Mouse (Mus musculus): ENCODE measurements around the gene Cpsf7. TPM values are rescaled to one million over a fixed set of nuclear protein-coding genes. Genes with fewer than 3 reads are reported as not detected.
A peak's percentile ranks its signal among the peaks of the same experiment; 100 is the strongest.

Cpsf7 gene
- polyA plus RNA-seq, 1 experiment from 2014 or later, result 30.9 TPM

DNA sequence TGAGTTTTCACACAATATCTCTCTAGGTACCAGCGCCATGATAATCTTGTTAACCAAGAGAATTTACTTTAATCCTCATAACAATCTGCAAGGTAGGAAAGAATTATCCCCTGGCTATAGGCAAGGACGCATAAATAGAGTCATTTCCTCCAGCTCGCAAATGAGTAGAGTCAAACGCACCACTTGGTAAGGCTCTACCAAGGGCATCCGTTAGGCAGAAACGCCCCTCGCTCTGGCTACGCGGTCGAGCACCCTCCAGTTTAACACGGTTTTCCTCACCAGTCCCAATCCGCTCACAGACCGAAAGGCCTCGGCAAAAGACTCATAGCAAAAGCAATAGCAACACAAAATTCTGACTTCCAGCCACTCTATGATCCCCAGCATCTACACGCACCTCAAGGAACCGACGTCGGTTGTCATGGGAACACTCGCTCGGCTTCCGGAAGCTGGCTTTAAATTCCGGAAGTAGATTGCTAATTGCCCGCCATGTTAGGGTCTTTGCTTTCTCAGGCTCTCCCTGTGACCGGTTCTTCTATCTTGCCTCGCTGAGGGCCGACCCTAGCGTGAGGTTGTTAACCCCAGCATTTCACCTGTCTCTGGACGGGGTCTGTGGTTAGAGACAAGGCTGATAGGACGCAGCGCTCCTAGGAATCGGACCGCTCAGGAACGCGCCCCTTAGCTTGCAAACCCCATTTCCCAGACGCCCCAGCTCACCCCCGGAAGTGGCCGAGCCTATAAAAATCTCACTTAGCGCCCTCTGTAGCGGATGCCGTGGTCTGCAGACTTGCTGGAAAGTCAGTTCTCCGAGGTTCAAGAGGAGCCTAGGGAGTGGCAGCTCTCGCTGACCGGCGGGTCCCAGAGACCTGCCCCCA, 51.9 kb downstream of the Cpsf7 start, which contains the start of the genes Cyb561a3 and Tmem138:
Gene Cyb561a3 (plus strand): TSS at position 483 of the 872 bp plus-strand sequence.
Gene Tmem138 (minus strand): TSS at position 673 of the 872 bp plus-strand sequence.
- no peaks in the 10 kb centered on the region for H3K9me3 ChIP-seq (ENCODE audit: control insufficient read depth, low read length)
- peaks cover 2% of the 10 kb centered on the region; the same call in 1 of the 2 replicates for H3K36me3 ChIP-seq (ENCODE audit: control insufficient read depth, insufficient read depth, low read length)
- H3K4me1 ChIP-seq (ENCODE audit: control insufficient read depth, insufficient read depth, low read length), result peaks cover 4% of the 10 kb centered on the region; the same call in 1 of the 2 replicates
- peak within 1 kb of the TSS; percentile 84 for H3K27ac ChIP-seq (ENCODE audit: low read length)
- H3K4me2 ChIP-seq (ENCODE audit: low read depth, low read length), result peak within 1 kb of the TSS; percentile 85
- H3K4me3 ChIP-seq (ENCODE audit: low read length), result peak within 1 kb of the TSS; percentile 66
- WGBS, result under 1% methylated on average over 44 of the region's 44 CpGs
- peak; percentile 98 for ATAC-seq
- H3K9ac ChIP-seq (ENCODE audit: low read depth, low read length), result peak within 1 kb of the TSS; percentile 79
- no peaks in the 10 kb centered on the region for H3K27me3 ChIP-seq (replicated peaks; ENCODE audit: control insufficient read depth, insufficient read depth, low read length)

DNA sequence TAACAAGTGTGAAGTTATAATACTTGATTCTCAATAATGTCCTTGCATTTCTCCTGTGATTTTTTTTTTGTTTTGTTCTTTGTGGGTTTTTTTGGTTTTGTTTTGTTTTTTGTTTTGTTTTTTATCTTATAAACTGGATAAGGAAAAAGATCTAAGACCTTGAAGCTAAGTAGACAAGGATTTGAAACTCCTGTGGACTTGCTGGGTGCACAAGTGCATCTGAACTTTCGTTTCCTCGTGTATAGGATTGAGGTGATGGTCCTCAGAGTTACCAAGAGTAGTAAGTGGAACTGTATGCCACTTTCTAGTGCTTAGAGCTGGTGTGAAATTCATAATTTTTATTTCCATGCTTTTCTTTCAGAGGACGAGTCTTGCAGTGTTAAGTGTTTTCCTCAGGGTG, 55.0 kb downstream of the Cpsf7 start:
- Histone ChIP-seq H3K4me2 (ENCODE audit: low read depth, low read length) (no peak overlapping the region), H3K36me3 (ENCODE audit: control insufficient read depth, insufficient read depth, low read length) (no peaks in the 10 kb centered on the region; the same call in 1 of the 2 replicates), H3K27ac (ENCODE audit: low read length) (no peak overlapping the region), H3K27me3 (replicated peaks; ENCODE audit: control insufficient read depth, insufficient read depth, low read length) (no peaks in the 10 kb centered on the region), H3K4me3 (ENCODE audit: low read length) (no peak overlapping the region), H3K4me1 (ENCODE audit: control insufficient read depth, insufficient read depth, low read length) (peaks cover 4% of the 10 kb centered on the region; the same call in 1 of the 2 replicates), H3K9me3 (ENCODE audit: control insufficient read depth, low read length) (no peaks in the 10 kb centered on the region), H3K9ac (ENCODE audit: low read depth, low read length) (no peak overlapping the region)
- 84% methylated on average over 3 of the region's 3 CpGs for WGBS
- no peak for ATAC-seq

DNA sequence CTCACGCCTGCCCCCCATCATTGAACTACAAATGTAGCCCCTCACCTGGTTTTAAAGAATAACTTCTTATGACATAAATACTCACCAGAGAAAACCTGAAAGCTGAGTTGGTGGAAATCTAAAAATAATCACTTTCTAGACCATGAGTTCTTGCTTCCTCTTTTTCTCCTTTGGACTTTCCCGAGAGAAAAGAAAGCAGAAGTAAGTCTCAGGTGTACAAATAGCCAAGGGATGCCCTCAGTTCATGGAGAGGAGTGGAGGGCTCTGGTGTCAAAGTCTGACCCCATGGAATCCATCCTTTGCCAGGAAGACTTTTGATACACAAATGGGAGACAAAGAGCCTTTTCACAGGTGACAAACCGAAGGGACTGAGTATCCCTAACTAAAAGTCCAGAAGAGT, 55.7 kb downstream of the Cpsf7 start:
- H3K9ac ChIP-seq (ENCODE audit: low read depth, low read length), result no peak overlapping the region
- H3K4me2 ChIP-seq (ENCODE audit: low read depth, low read length), result no peak overlapping the region
- H3K27me3 ChIP-seq (replicated peaks; ENCODE audit: control insufficient read depth, insufficient read depth, low read length), result no peaks in the 10 kb centered on the region
- WGBS, result 76% methylated on average over 3 of the region's 3 CpGs
- H3K27ac ChIP-seq (ENCODE audit: low read length), result no peak overlapping the region
- H3K36me3 ChIP-seq (ENCODE audit: control insufficient read depth, insufficient read depth, low read length), result no peaks in the 10 kb centered on the region
- no peak for ATAC-seq
- H3K4me3 ChIP-seq (ENCODE audit: low read length), result no peak overlapping the region
- H3K9me3 ChIP-seq (ENCODE audit: control insufficient read depth, low read length), result no peaks in the 10 kb centered on the region
- H3K4me1 ChIP-seq (ENCODE audit: control insufficient read depth, insufficient read depth, low read length), result peaks cover 4% of the 10 kb centered on the region; the same call in 1 of the 2 replicates

DNA sequence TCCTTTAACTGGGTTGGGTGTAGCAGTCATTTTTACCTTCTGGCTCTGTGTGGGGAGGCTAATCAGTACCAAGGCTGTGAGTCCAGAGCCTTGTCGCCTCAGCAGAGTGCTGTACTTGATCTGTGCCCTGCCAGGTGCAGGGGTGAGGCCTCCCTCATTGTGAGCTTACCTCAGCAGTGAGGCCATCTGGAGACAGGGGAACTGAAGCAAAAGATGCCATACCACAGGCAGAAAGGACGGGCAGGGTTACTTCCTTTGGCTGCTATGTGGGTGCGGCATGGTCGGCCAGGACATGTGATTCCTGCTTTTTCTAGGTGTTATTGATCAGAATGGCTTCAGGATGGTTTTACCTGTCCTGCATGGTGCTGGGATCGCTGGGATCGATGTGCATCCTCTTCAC, 56.9 kb downstream of the Cpsf7 start:
- WGBS, result 84% methylated on average over 6 of the region's 6 CpGs
- Histone ChIP-seq H3K9ac (ENCODE audit: low read depth, low read length) (no peak overlapping the region), H3K9me3 (ENCODE audit: control insufficient read depth, low read length) (no peaks in the 10 kb centered on the region), H3K4me1 (ENCODE audit: control insufficient read depth, insufficient read depth, low read length) (peaks cover 4% of the 10 kb centered on the region; the same call in 1 of the 2 replicates), H3K4me3 (ENCODE audit: low read length) (no peak overlapping the region), H3K4me2 (ENCODE audit: low read depth, low read length) (no peak overlapping the region), H3K27me3 (replicated peaks; ENCODE audit: control insufficient read depth, insufficient read depth, low read length) (no peaks in the 10 kb centered on the region), H3K27ac (ENCODE audit: low read length) (no peak overlapping the region), H3K36me3 (ENCODE audit: control insufficient read depth, insufficient read depth, low read length) (no peaks in the 10 kb centered on the region)
- ATAC-seq, result no peak

DNA sequence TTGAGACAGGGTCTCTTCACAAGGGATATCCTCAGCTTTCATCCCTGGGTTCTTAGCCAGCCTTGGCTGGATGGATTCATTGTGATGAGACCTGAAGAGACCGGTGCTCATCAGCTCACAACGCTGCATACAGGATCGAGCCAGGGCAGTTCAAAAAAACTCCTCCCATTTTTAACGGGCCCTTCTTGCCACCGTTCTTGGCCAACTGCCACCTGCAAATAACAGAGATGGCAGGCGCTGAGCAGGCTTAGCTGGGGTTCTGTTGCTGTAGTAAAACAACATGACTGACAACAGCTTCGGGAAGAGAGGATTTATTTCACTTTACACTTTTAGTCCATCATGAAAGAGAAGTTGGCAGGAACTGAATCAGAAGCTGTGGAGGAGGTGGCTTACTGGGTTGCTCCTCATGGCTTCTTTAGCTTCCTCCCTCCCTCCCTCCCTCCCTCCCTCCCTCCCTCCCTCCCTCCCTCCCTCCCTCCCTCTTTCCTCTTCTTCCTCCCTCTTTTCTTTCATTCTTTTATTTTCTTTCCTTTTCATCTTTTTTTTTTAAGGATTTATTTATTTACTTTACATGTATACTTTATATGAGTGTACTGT, 58.6 kb downstream of the Cpsf7 start:
- 70% methylated on average over 7 of the region's 7 CpGs for WGBS
- Histone ChIP-seq H3K4me2 (ENCODE audit: low read depth, low read length) (no peak overlapping the region), H3K4me3 (ENCODE audit: low read length) (no peak overlapping the region), H3K4me1 (ENCODE audit: control insufficient read depth, insufficient read depth, low read length) (peaks cover 3% of the 10 kb centered on the region; the same call in 1 of the 2 replicates), H3K36me3 (ENCODE audit: control insufficient read depth, insufficient read depth, low read length) (no peaks in the 10 kb centered on the region; the same call in 1 of the 2 replicates), H3K9me3 (ENCODE audit: control insufficient read depth, low read length) (no peaks in the 10 kb centered on the region), H3K9ac (ENCODE audit: low read depth, low read length) (no peak overlapping the region), H3K27me3 (replicated peaks; ENCODE audit: control insufficient read depth, insufficient read depth, low read length) (no peaks in the 10 kb centered on the region), H3K27ac (ENCODE audit: low read length) (no peak overlapping the region)
- no peak for ATAC-seq

DNA sequence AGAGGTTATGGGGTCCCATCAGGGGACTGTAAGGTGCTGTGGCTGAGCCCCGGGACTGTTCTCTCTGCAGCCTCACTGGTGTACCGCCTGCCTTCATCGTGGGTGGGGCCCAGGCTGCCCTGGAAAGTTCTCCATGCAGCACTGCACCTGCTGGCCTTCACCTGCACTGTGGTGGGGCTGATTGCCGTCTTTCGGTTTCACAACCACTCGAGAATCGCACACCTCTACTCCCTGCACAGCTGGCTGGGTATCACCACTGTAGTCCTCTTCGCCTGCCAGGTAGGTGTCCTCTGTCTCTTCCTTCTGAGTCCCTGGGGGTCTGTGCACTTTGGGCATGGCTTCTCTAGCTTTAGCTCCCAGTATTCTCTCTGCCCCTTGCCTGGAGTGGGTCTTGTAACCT, 60.0 kb downstream of the Cpsf7 start:
- H3K27me3 ChIP-seq (replicated peaks; ENCODE audit: control insufficient read depth, insufficient read depth, low read length), result no peaks in the 10 kb centered on the region
- H3K4me1 ChIP-seq (ENCODE audit: control insufficient read depth, insufficient read depth, low read length), result no peaks in the 10 kb centered on the region
- H3K36me3 ChIP-seq (ENCODE audit: control insufficient read depth, insufficient read depth, low read length), result no peaks in the 10 kb centered on the region; the same call in 1 of the 2 replicates
- ATAC-seq, result peak; percentile 95
- no peaks in the 10 kb centered on the region for H3K9me3 ChIP-seq (ENCODE audit: control insufficient read depth, low read length)
- WGBS, result 60% methylated on average over 8 of the region's 8 CpGs
- 0 out of 2 replicates have a peak overlapping the region, but pooled peaks have one; percentile 17 for H3K4me2 ChIP-seq (ENCODE audit: low read depth, low read length)
- H3K4me3 ChIP-seq (ENCODE audit: low read length), result no peak overlapping the region
- no peak overlapping the region for H3K9ac ChIP-seq (ENCODE audit: low read depth, low read length)
- no peak overlapping the region for H3K27ac ChIP-seq (ENCODE audit: low read length)

DNA sequence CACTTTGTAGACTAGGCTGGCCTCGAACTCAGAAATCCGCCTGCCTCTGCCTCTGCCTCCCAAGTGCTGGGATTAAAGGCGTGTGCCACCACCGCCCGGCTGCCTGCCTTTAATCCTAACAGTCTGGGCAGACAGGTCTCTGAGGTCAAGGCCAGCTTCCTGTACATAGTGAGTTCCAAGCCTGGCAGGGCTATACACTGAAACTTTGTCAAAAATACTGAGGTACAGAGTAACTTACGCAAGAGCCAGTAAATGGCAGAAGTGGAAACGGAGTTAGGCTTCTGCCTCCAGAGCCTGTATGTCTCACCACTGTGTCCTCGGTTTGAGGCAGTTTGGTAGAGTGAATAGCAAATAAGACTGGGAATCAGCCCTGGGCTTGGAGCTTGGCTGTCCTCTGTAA, 62.2 kb downstream of the Cpsf7 start:
- H3K9me3 ChIP-seq (ENCODE audit: control insufficient read depth, low read length), result no peaks in the 10 kb centered on the region
- peaks cover 4% of the 10 kb centered on the region for H3K36me3 ChIP-seq (ENCODE audit: control insufficient read depth, insufficient read depth, low read length)
- no peak overlapping the region for H3K4me3 ChIP-seq (ENCODE audit: low read length)
- H3K27me3 ChIP-seq (replicated peaks; ENCODE audit: control insufficient read depth, insufficient read depth, low read length), result no peaks in the 10 kb centered on the region
- H3K4me2 ChIP-seq (ENCODE audit: low read depth, low read length), result no peak overlapping the region
- WGBS, result 87% methylated on average over 8 of the region's 8 CpGs
- H3K4me1 ChIP-seq (ENCODE audit: control insufficient read depth, insufficient read depth, low read length), result no peaks in the 10 kb centered on the region
- no peak overlapping the region for H3K9ac ChIP-seq (ENCODE audit: low read depth, low read length)
- H3K27ac ChIP-seq (ENCODE audit: low read length), result no peak overlapping the region
- no peak for ATAC-seq

DNA sequence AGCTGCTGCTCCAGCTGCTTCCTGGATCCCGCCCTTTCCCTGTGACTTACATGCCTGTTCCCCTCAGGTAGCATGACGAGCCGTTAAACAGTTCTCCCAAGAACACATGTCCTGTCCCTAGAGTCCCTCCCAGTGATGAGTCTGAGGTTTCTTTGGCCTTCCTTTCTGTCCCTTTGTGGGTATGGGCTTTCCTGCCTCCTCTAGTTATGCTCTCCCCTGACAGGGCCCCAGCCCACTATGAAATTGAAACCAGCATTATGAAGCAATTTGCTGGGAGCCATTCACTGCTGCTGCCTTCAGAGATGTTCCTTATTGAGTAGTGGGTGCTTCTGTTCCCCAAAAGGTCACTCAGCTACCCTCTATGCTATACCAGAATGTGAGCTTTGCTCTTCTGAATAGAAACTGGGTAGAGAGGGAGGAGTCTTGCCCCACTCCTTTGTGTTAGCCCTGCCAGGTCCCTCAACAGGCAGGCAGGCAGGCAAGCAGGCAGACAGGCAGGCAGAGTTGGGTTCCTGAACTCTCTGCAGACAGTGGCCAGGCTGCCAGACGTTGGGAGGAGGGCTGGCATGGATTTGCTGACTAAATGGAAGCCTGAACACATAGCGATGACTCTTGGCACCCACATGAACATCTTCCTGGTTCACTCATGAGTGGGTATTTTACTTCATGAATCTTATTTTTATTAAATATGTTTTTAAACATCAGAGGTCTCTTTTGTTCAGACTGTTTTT, 64.2 kb downstream of the Cpsf7 start:
- 57% methylated on average over 5 of the region's 5 CpGs for WGBS
- Histone ChIP-seq H3K9ac (ENCODE audit: low read depth, low read length) (no peak overlapping the region), H3K4me3 (ENCODE audit: low read length) (no peak overlapping the region), H3K27ac (ENCODE audit: low read length) (no peak overlapping the region; the same call in 1 of the 2 replicates), H3K27me3 (replicated peaks; ENCODE audit: control insufficient read depth, insufficient read depth, low read length) (no peaks in the 10 kb centered on the region), H3K4me2 (ENCODE audit: low read depth, low read length) (no peak overlapping the region), H3K9me3 (ENCODE audit: control insufficient read depth, low read length) (no peaks in the 10 kb centered on the region), H3K4me1 (ENCODE audit: control insufficient read depth, insufficient read depth, low read length) (no peaks in the 10 kb centered on the region), H3K36me3 (ENCODE audit: control insufficient read depth, insufficient read depth, low read length) (peaks cover 9% of the 10 kb centered on the region)
- no peak for ATAC-seq

DNA sequence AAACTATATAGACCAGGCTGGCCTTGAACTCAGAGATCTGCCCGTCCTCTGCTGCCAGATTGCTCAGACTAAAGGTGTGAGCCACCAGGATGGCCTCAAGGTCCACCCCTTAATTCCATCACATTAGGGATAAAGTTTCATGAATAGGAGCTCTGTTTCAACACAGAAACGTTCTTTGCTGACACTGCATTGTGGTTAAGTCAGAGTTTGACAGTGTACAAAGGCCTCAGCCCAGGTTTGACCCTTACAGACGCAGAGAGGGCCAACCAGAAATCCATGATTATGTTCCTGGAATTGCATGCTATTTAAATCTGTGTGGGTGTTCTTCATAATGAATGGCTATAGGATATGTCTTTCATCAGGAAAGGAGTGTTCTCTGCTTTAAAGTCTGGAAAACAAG, 65.2 kb downstream of the Cpsf7 start:
- Histone ChIP-seq H3K9ac (ENCODE audit: low read depth, low read length) (no peak overlapping the region), H3K4me3 (ENCODE audit: low read length) (no peak overlapping the region), H3K4me1 (ENCODE audit: control insufficient read depth, insufficient read depth, low read length) (no peaks in the 10 kb centered on the region), H3K36me3 (ENCODE audit: control insufficient read depth, insufficient read depth, low read length) (peaks cover 9% of the 10 kb centered on the region), H3K27ac (ENCODE audit: low read length) (no peak overlapping the region), H3K4me2 (ENCODE audit: low read depth, low read length) (no peak overlapping the region), H3K9me3 (ENCODE audit: control insufficient read depth, low read length) (no peaks in the 10 kb centered on the region), H3K27me3 (replicated peaks; ENCODE audit: control insufficient read depth, insufficient read depth, low read length) (no peaks in the 10 kb centered on the region)
- WGBS, result 70% methylated on average over 3 of the region's 3 CpGs
- ATAC-seq, result no peak
